Mouse (Mus musculus) heart, embryonic 16.5 days (tissue): Measurements from ENCODE around the gene Zc3h7b. TPM values are rescaled to one million over a fixed set of nuclear protein-coding genes. Genes with fewer than 3 reads are reported as not detected.

Source experiments
- ATAC-seq: fragments of 200-750 bp; cut with Nextera tagmentation; replicated peaks from 2 replicates; pipeline ENCODE4 v1.8.0; 2017; ENCODE audit warnings: moderate number of reproducible peaks; ENCODE audit not compliant: insufficient read depth, low FRiP score; ENCODE audit errors: extremely low read depth
- H3K27ac ChIP-seq: fragments of 300-500 bp; sonication (generic); 2 replicates; pipeline ENCODE4 v1.5.1; 2014; ENCODE audit warnings: mild to moderate bottlenecking, low read length, control low read depth, moderate library complexity
- H3K27me3 ChIP-seq: fragments of 300-500 bp; sonication (generic); 2 replicates; pipeline ENCODE4 v1.6.1; 2014; ENCODE audit warnings: low read length, mixed read lengths; ENCODE audit not compliant: control insufficient read depth, insufficient read depth
- H3K36me3 ChIP-seq: fragments of 300-500 bp; sonication (generic); 2 replicates; pipeline ENCODE4 v1.6.1; 2014; ENCODE audit not compliant: control insufficient read depth, insufficient read depth
- H3K4me1 ChIP-seq: fragments of 300-500 bp; sonication (generic); 2 replicates; pipeline ENCODE4 v1.6.1; 2014; ENCODE audit warnings: low read length, mixed read lengths; ENCODE audit not compliant: control insufficient read depth, insufficient read depth
- H3K4me2 ChIP-seq: fragments of 300-500 bp; sonication (generic); 2 replicates; pipeline ENCODE4 v1.6.1; 2014; ENCODE audit warnings: low read depth, mild to moderate bottlenecking, control low read depth, low read length
- H3K4me3 ChIP-seq: fragments of 300-500 bp; sonication (generic); 2 replicates; pipeline ENCODE4 v1.5.1; 2014; ENCODE audit warnings: mild to moderate bottlenecking, control low read depth, low read length
- H3K9ac ChIP-seq: fragments of 300-500 bp; sonication (generic); 2 replicates; pipeline ENCODE4 v1.6.1; 2014; ENCODE audit warnings: low read length, control low read depth
- H3K9me3 ChIP-seq: fragments of 300-500 bp; sonication (generic); replicated peaks from 2 replicates; pipeline ENCODE4 v1.6.1; 2016; ENCODE audit warnings: low read length; ENCODE audit not compliant: control insufficient read depth
- WGBS: fragments of 180-500 bp; shearing (Covaris S2); extraction: QIAGEN DNeasy Blood & Tissue Kit; methylation state at CpG from one replicate; pipeline ENCODE4 v1.1.7; 2014; 5-methylcytosine and 5-hydroxymethylcytosine counted together
- polyA plus RNA-seq: library from polyadenylated mRNA; unstranded; fragments of >200 nt; fragmentation: Nextera tagmentation; extraction: Ambion mirVana; gene quantifications from 2 replicates; pipeline ENCODE4 v1.2.1, GENCODE M21; 2015

Zc3h7b gene
- polyA plus RNA-seq, 1 experiment from 2014 or later, result 19.2 TPM

GRCm38 (mm10) chr15:81708991-81709390 lies 35.9 kb upstream of the Zc3h7b start:
- no peak overlapping the region for H3K9ac ChIP-seq
- H3K4me2 ChIP-seq, result no peak overlapping the region
- no peaks in the 10 kb centered on the region for H3K27me3 ChIP-seq
- no peak for ATAC-seq
- H3K36me3 ChIP-seq, result peaks cover 77% of the 10 kb centered on the region
- H3K4me3 ChIP-seq, result no peak overlapping the region
- H3K4me1 ChIP-seq, result no peaks in the 10 kb centered on the region
- no peaks in the 10 kb centered on the region for H3K9me3 ChIP-seq
- H3K27ac ChIP-seq, result no peak overlapping the region
- 92% methylated on average over 11 of the region's 11 CpGs for WGBS

- no peak; the same call in 1 of the 2 replicates for ATAC-seq
- 100% methylated on average over 1 of the region's 1 CpGs for WGBS
- Histone ChIP-seq H3K4me3 (no peak overlapping the region), H3K36me3 (peaks cover 73% of the 10 kb centered on the region), H3K4me1 (no peaks in the 10 kb centered on the region), H3K9ac (no peak overlapping the region), H3K9me3 (no peaks in the 10 kb centered on the region), H3K27me3 (no peaks in the 10 kb centered on the region), H3K27ac (no peak overlapping the region), H3K4me2 (no peak overlapping the region)
These were observed 35.2 kb upstream of the Zc3h7b start for GRCm38 (mm10) chr15:81709686-81710085.

DNA sequence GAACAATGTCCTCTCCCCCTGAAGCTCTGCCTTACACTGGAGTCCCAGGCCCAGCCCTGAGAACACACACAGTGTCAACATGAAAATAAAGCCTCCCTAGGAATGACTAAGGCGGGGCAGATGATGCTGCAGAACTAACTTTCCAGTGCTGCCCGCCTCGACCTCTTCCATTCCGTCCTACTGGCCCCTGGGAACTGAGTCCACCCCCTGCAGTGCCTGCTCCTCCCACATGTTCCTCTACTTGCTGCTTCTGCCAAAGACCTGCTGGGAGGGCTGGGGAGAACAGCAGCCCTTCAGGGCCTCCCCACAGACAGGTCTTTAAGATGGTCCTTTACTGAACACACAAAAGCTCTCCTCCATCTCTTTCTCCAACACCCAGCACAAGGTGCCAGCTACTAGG lies 34.1 kb upstream of the Zc3h7b start:
- Histone ChIP-seq H3K4me1 (no peaks in the 10 kb centered on the region), H3K4me2 (no peak overlapping the region), H3K27me3 (no peaks in the 10 kb centered on the region), H3K4me3 (no peak overlapping the region), H3K27ac (no peak overlapping the region), H3K9me3 (no peaks in the 10 kb centered on the region), H3K9ac (no peak overlapping the region), H3K36me3 (peaks cover 66% of the 10 kb centered on the region)
- no peak for ATAC-seq
- WGBS, result 78% methylated on average over 4 of the region's 4 CpGs

DNA sequence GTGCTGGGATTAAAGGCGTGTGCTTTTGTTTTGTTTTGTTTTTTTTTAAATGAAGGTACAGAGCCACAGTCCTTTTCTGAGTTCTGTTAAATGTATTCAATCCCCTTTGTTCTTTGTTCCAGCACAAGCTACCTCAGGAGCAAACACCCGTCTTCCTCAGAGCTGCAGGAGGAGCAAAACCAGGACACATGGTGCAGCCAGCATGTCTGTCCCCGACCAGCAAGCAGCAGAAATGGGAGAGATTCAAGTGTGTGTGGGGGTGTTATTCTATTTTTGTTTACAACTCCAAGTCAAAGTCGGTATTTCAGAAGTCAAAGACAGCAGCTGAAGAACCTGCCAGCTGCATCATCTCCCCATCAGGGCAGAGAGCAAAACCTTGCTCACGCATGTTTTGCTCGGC lies 31.1 kb upstream of the Zc3h7b start:
- 70% methylated on average over 6 of the region's 6 CpGs for WGBS
- Histone ChIP-seq H3K9me3 (no peaks in the 10 kb centered on the region), H3K4me1 (no peaks in the 10 kb centered on the region), H3K27me3 (no peaks in the 10 kb centered on the region), H3K4me3 (no peak overlapping the region), H3K27ac (no peak overlapping the region), H3K9ac (no peak overlapping the region), H3K36me3 (peaks cover 62% of the 10 kb centered on the region), H3K4me2 (no peak overlapping the region)
- no peak for ATAC-seq

DNA sequence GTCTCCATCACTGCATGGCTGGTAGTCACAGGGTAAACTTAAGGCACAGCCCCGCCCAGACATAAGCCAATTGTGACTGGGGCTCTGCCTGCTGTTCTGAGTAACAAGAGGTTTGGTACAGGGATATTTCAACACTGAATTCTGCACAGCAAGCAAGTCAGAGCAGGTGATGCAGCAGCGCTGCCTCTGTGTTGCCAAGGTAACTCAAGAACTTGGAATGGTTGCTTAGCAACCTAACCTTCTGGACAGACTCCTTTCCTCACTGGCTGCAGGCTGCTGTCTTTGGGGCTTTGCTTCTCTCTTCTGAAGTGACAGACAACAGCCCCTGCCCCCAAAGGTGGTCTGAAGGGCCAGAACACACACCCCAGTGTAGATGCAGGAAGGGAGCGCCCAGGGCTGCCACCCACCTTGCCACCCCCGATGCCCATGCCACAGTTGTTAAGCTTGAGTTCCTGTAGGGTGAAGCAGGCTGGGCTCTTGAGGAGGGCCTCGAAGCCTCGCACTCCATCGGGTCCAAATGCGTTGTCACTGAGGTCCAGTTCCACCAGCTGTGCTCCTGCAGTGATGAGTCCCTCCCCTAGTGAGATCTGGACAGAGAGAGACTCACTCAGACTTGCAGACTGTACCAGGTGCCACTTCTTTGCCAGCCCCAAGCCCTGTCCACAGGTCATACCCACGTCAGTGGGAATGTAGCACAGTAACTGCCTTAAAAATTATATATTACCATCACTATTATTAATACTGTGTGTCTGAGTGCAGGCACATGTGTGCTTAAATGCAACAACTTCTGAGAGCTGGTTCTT lies 26.3 kb upstream of the Zc3h7b start:
- Histone ChIP-seq H3K27ac (no peak overlapping the region), H3K9ac (no peak overlapping the region), H3K4me2 (no peak overlapping the region), H3K4me3 (no peak overlapping the region), H3K36me3 (peaks cover 57% of the 10 kb centered on the region), H3K9me3 (no peaks in the 10 kb centered on the region), H3K4me1 (no peaks in the 10 kb centered on the region), H3K27me3 (no peaks in the 10 kb centered on the region)
- WGBS, result 93% methylated on average over 9 of the region's 9 CpGs
- ATAC-seq, result no peak

GRCm38 (mm10) chr15:81719139-81719531 lies 25.7 kb upstream of the Zc3h7b start:
- Histone ChIP-seq H3K4me1 (no peaks in the 10 kb centered on the region), H3K4me3 (no peak overlapping the region), H3K27me3 (no peaks in the 10 kb centered on the region), H3K27ac (no peak overlapping the region), H3K4me2 (no peak overlapping the region), H3K9ac (no peak overlapping the region), H3K9me3 (no peaks in the 10 kb centered on the region), H3K36me3 (peaks cover 56% of the 10 kb centered on the region)
- ATAC-seq, result no peak
- 87% methylated on average over 6 of the region's 6 CpGs for WGBS

DNA sequence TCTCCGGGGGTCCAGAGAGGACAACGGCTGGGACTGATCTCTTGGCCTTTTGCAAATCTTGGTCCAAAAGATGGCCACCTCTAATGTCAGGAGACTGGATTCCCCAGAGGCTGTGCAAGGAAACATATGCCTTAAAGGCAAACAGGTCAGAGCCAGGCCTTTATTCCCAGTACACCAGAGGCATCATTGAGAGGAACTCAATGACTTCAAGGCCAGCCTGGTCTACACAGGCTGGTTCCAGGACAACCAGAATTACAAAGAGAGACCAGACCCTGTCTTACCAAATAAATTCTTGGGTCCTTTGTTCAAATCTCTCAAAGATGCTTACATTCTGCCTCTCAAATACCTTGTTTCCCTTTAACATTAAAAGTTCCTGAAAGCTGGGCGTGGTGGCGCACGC lies 22.5 kb upstream of the Zc3h7b start:
- Histone ChIP-seq H3K9ac (no peak overlapping the region), H3K4me3 (no peak overlapping the region), H3K4me1 (no peaks in the 10 kb centered on the region), H3K9me3 (no peaks in the 10 kb centered on the region), H3K4me2 (no peak overlapping the region), H3K36me3 (peaks cover 42% of the 10 kb centered on the region), H3K27me3 (no peaks in the 10 kb centered on the region), H3K27ac (no peak overlapping the region)
- ATAC-seq, result no peak
- WGBS, result 93% methylated on average over 5 of the region's 5 CpGs

- no peak for ATAC-seq
- no peak overlapping the region for H3K4me3 ChIP-seq
- H3K4me1 ChIP-seq, result peaks cover 9% of the 10 kb centered on the region
- no peaks in the 10 kb centered on the region for H3K9me3 ChIP-seq
- no peak overlapping the region for H3K9ac ChIP-seq
- no peaks in the 10 kb centered on the region for H3K27me3 ChIP-seq
- no peak overlapping the region for H3K27ac ChIP-seq
- H3K36me3 ChIP-seq, result peaks cover 39% of the 10 kb centered on the region
- no peak overlapping the region for H3K4me2 ChIP-seq
- WGBS, result 89% methylated on average over 11 of the region's 11 CpGs
These were observed 21.2 kb upstream of the Zc3h7b start for GRCm38 (mm10) chr15:81723653-81724052.

GRCm38 (mm10) chr15:81725965-81726364 lies 18.9 kb upstream of the Zc3h7b start:
- peaks cover 23% of the 10 kb centered on the region for H3K36me3 ChIP-seq
- no peak overlapping the region for H3K4me3 ChIP-seq
- no peak overlapping the region for H3K9ac ChIP-seq
- ATAC-seq, result no peak
- H3K9me3 ChIP-seq, result no peaks in the 10 kb centered on the region
- no peak overlapping the region for H3K4me2 ChIP-seq
- H3K27ac ChIP-seq, result no peak overlapping the region
- WGBS, result 91% methylated on average over 8 of the region's 8 CpGs
- no peaks in the 10 kb centered on the region for H3K27me3 ChIP-seq
- H3K4me1 ChIP-seq, result peaks cover 13% of the 10 kb centered on the region
